Mouse (Mus musculus) right cerebral cortex, postnatal 25 days (tissue): ENCODE results near the gene Usp31.

Source experiments
- DNase-seq: peaks from one replicate; pipeline ENCODE4 v3.0.0; 2022

The Usp31 gene

DNA sequence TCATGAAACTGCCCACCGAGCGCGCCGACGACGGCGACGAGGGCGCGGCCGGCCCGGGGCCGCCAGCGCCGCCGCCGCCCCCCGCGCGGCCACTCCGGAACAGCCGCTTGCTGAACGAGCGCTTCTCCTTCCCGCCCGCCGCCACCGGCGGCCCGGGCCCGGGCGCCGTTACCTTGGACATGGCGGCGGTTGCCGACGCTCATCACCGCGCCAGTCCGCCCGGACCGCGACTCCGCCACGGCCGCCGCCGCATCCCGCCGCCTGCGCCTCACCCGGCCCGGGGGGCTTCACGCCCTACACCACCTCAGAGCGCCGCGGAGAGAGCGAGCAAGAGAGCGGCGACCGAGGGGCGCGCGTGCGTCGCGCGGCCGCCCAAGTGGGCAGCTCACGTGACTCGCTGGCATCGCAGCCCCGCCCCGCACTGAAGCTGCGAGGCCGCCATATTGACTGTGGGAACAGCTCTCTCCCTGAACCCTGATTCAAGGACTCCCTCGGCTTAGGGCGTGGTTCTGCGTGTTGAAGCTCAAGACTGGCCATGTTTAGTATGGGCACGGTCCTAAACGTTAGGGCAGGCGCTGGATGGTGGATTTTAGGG, at the start of gene Usp31:
Gene Usp31 (minus strand): TSS at position 181 of the 595 bp plus-strand sequence.
- peak; percentile 95 for DNase-seq

DNA sequence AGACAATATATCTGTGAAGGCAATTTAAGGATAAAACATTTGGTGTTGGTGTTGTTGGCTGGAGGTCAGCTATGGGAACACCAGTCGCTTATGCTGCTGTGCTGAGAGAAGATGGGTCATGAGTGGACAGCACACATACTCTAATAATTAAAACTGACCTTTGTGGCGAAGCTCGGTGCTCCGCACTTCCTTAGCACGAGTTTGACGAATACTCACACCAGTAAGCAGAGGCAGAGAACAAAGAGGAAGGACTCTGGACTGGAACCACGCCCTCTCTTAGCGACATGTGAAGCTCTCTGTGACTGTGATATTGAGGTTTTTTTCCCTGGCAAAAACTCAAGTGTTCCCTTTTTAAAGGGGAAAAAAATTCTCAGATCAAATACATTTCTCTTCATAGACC, 47.7 kb upstream of the Usp31 start:
- DNase-seq: no peak

DNA sequence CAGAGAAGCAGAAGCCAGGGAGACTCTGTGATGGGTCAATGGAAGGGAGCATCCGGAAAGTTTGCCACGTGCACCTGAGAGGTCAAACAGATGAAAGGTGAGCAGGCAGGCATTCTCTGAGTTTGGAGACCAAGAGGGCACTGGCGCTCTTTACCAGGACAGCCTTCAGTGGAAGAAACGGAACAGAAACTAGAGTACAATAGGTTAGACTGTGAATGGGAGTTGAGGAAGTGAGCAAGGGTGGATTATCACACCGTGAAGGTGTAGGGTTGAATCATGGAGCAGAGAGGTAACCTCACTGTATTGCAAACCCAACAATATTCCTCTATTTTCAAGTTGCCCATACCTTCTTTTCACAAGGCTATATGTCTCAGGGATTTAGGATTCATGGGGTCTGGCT, 43.2 kb upstream of the Usp31 start:
- DNase-seq: no peak

DNA sequence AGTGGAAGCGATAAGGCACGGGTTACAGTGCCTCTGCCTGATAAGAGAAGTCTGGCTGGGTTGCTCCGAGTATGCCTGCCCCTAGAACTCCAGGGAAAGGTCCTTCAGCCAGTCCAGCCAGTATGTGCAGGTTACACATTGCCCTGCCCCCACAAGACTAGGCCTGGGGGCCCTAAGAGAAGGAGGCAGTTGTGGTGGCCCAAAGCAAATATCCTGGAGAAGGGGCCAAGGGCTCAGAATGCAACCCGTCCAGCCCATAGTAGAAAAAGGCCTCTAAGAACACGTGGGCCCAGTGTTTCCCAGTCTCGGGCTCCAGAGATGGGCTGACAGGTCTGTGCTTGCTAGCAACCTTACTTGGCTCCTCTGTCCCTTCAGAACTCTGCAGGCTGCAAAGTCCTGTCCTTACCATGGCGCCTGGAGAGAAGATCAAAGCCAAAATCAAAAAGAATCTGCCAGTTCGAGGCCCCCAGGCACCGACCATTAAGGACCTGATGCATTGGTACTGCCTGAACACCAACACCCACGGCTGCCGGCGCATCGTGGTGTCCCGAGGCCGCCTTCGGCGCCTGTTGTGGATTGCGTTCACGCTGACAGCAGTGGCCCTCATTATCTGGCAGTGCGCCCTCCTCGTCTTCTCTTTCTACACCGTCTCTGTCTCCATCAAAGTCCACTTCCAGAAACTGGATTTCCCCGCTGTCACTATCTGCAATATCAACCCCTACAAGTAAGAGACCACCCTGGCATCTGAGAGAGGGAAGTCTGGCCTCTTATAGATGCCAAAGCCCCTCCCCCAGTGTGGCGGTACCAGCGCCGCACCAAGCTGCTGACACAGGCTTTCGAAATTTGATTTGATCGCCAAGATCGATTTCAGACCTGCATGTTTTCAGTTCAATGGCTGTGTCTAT, 30.7 kb upstream of the Usp31 start:
- DNase-seq: no peak

DNA sequence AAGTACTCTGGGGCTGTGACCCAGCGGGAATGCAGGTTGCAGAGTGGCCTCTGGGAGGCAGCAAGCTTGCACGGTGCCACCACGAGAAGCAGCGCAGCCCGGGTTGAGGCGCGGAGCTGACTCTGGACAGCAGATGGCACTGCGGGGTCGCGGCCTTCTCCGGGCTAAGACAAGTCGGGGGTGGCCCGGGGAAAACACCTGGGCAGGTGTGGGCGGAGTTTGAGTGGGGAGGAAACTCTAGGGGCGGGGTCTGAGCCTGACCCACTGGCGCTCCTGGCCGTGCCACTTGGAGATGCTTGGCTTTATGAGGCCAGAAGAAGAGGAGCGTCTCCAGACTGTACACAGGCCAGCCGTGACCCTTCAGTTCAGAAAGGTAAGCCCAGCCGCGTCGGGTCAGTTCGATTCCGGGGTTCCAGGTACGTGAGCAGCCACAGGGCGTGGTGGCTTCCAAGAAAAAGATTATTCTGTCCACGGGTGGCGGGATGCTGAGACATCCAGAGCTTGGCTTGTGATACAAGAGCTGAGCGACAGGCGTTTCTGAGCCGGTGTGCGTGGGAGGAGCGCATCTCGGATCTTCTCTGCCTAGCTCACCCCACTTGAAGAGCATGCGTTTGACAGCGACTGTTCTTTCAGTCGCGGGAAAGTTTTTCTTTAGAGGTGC, 27.2 kb upstream of the Usp31 start, which contains the start of gene Scnn1g:
Gene Scnn1g (plus strand): TSS at position 309 of the 661 bp plus-strand sequence.
- peak; percentile 85 for DNase-seq

DNA sequence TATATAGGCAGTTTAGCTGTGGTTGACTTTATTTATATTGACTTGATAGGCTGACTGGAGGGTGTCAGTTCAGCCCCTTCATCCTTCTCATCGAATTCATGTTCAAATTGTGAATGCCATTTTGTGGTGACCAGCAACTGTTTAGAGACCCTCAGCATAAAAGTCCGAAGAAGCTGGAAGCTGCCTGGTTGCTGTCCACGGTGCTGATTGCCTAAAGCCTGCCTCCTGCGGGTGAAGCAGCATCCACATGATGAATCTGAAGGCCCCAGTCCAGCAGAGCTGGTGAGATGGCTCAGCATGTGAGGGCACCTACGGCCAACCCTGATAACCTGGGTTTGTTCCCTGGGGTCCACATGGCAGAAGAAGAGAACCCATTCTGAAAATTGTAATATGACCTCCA, 23.2 kb upstream of the Usp31 start:
- no peak for DNase-seq

DNA sequence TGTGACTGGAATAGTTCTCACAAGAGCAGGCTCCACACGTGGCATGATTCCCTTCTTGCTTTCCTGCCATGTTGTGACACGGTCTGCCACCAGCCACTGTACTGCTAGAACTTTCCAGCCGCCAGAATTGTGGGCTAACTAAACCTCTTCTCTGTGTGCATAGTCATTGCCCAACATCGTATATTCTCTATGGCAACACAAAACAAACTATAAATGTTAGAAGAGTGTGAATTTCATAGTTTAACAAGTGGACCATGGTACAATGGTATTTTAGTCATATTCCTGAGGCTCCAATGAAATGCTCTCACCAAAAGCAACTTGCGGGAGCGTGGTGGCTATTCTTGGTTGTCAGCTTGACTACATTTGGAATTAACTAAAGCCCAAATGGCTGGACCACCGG, 10.0 kb upstream of the Usp31 start:
- no peak for DNase-seq

DNA sequence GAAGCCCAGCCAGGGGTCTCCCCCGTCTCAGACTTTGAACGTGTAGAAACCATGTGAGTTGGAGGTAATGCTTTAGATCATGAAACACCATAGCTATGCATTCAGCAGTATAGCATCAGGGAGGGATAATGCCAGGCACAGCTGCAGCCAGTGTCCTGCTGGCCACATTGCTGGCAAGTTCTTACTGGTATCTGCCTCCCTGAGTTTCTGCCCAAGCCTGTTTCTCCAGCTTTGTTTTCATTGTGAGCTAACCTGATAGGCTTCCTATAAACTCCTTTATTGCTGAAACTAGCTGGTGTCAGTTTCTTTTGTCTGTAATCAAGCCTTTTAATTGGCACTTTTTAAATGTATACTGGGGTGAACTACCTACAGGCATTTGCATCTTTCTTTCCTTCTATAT, 4.1 kb upstream of the Usp31 start:
- no peak for DNase-seq

DNA sequence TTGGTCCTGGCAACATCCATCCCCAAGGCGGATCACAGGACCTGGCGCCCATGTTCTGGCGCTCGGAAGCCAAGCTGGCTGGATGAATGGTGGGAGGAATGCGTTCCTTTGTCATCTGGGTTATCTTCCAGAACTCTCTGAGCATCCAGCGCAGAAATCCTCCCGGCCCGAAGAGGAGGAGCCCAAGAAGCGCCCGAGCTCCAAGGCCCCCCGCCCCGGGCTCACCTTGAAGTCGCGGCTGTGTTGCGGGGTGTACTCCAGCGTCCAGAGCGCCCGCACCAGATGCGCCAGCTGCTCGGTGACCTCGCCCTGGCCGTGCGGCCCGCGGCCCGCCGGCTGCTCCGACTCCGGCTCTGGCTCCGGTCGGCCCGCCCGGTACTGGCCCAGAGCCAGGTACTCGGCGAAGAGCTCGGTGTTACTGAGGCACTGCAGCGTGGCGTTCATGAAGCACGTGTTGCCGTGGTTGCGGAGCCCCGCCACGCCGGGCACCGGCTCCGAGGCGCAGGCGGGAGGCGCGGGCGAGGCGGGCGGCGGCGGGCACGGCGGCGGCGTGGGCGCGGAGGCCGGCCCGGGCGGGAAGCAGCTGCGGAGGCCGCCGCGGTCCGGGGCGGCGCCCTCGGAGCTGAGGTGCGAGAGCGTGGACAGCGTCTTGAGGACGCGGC, 511 bp downstream of the Usp31 start:
- DNase-seq: peak; percentile 56

DNA sequence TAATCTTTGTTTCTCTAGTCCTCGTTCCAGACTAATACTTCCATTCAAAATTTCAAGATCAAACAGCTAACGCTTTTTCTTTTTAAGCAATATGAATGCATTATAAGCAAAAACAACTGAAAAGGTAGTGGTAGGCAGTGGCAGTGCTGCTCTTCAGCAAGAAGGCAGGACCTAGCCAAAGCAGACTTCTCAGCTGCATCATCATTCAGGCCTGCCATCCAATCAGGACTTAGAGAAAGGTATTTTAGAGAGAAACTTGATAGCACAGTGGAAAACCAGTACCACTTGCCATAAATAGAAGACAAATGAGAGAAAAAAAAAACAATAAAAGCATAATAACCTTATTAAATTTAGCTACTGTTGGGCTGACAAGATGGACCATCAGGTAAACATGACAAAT, 2.0 kb downstream of the Usp31 start:
- DNase-seq: no peak

DNA sequence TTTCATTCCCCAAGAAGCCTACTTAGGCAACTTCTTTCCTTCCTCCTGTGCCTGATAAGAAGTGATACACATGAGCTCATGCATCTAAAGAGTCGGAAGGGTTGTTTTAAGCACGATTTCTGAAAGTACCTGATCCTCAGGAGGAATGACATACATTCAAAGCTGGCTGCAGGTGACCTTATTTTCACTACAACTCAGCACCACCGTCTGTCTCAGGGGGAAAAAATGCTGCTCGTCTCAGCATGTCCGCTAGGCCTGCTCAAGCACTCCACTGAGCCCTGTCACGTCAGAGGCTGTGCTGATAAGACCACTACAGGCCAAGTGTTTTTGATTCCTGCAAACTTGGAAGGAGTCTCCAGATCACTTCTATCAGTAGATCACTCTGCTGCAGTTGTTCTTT, 5.1 kb downstream of the Usp31 start:
- no peak for DNase-seq

DNA sequence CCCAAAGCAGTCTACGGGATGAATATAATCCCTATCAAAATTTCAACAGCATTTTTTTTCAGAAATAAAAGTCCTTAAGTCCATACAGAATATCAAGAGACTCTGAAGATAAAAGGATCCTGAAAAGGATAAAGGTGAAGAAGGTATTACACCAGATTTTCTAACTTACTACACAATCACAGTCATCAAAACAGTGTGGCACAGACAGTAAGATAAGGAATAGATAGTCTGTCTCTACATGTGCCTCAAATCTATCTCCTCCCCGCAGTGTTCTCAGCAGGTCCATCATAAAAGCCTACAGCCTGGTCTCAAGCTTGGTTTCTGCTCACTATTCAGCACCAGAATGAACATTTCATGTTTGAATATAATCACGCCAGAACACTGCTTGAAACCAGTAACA, 6.6 kb downstream of the Usp31 start:
- DNase-seq: no peak

DNA sequence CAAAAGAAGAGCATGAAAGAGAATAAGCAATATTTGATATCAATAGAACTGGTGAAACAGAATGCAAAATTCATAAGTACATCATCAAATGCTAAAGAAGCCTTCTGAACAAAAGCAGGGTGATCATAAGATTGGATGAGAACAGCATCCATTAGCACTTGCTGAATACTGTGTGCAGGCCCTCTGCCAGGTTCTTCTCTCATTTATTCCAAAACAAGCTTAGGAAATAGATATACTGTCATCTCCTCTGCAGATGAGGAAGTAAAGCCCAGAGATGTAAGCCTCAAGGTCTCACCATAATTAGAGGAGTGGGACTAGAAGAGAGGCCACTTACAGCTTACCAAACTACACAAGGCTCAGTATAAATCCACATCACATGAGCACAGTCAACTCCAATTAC, 7.8 kb downstream of the Usp31 start:
- DNase-seq: no peak

DNA sequence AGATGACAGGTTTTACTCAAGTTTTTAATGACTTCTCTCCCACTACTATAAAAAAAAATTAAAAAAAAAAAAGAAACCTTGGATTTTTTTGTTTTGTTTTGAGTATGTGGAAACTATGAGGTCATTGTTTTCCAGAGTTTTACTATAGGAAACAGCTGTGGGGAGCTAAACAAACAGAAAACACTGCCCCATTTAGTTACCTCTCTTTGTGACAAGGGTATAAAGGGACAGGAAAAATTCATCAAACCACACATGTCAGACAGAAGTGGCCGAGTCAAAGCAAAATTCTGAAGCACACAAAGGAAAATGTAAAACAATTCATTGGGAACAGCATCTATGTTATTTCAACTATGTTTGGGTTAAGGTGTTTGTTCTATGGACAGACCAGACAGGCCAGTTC, 9.5 kb downstream of the Usp31 start:
- DNase-seq: no peak

DNA sequence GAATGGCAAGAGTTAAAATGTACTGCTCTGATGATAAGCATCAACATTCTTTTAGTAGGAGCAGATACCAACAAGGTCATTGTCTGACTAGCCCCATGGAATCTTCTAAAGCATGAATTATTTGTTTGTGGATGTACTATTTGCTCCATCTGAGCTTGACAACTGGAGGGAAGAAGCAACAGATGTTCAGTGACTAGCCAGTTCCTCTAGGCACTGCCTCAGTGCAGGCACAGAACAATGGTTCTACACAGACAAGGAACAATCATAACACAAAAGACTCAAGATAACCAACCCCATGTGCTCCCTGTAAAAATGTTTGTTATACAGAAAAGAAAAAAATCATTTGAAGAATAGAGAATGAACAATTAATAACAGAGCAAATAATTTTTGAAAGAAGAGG, 9.9 kb downstream of the Usp31 start:
- DNase-seq: no peak

DNA sequence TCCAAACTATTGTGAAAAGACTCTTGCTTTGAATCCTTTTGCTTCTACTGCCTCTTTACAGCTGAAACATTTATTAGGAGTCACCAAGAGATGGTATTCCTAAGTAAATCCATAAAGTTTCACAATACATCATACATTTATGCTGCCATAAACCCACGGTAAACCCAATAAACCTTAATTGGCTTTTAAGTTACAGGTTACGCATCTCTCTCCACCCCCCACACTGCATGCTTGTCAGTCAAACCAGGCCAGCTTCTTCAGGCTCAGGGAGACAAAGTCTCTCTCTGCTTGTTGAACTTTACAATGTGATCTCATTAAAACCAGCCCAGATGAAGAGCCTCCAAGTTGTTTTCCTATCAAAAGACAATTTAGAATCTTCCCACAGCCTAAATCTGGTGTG, 15.2 kb downstream of the Usp31 start:
- DNase-seq: no peak

DNA sequence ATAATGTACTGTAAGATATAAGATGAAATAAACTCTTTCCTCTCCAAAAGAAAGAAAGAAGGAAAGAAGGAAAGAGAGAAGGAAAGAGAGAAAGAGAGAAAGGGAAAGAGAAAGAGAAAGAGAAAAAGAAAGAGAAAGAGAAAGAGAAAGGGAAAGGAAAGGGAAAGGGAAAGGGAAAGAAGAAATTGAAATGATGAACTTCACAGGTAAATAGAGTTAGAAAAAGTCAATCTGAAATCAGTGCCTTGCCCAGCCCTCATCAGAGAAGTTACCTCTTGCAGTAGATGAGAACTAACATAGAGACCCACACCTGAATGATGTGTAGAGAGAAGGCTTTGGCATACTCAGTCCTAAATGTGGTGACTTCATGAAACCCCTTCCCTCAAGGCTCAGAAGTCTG, 17.7 kb downstream of the Usp31 start:
- no peak for DNase-seq

DNA sequence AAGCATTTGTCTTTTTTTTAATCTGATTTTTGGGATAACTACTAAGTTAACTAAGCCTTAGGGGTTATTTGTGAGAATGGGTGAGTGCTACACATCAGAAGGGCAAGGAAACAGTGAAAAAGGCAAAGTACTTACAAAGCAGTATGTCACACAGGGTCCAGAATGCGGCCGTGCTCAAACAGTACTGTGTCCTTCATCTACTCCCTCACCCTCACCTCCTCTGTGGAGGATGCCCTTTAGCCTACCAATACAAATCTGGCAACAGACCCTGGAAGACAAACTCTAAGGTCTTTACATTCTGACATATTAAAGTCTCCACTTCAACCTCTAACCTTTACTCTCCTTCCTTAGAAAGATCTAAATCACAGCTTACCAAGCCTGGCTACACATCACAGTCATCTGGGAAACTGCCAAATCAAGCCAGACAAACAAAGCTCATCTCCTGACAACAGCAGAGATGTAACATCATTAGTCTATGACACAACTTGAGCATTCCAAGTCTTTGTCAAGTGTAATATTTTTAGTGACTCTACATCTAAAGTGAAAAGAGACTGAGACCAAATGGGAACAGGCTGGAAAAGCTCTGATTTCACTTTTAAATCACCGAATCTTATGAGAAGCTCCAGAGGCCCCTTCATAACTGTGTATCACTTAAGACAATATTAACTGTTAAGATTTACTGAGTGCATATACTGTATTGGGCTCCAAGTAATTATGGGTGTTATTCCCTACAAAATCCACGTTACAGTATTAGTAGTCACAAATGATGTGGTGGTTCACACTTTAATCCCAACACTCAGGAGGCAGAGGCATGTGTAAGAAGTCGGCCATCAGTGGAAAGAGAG, 21.7 kb downstream of the Usp31 start:
- DNase-seq: no peak

DNA sequence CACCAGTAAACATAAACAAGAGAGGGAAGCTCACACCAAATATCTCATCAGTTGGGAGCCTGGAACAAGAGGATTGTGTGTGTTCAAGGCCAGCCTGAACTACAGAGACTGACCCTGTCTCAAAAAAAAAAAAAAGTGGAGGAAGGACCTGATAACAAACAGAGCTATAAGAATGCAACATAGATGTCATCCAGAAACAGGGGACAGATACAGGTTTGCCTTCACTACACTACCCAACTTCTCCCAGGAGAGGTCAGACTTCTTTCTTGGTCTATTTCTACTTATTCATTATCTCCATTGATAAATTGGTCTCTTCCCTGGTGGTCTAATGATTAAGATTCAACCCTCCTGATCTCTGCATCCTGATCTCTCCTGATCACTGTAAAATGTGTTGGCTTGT, 25.9 kb downstream of the Usp31 start:
- no peak for DNase-seq

DNA sequence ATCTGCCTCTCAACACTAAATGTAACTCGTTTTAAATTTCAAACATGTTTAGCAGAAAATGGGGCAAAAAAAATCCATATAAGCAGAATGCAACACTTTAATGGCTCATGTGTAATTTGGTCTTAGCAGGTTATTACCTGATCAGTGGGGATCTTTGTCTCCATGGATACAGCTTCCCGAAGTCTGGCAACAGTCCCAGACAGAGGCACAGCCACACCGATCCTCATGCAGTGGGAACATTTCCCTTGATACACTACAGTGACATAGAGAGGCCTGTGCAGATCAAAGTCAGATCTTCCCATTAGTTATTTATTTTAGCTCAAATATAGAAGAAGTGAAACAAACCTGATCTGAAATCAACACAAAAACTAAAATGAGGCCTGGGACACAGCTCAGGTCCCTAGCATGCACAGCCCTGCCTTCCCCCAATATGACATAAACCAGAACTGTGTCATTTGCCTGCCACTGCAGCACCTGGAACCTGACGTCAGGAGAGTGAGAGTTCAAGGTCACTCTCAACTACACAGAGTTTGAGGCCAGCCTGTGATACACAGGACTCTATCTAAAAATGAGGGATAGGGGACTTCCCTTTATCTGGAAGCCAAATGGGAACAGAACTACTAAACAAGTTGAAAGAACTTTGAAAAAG, 29.8 kb downstream of the Usp31 start:
- no peak for DNase-seq

DNA sequence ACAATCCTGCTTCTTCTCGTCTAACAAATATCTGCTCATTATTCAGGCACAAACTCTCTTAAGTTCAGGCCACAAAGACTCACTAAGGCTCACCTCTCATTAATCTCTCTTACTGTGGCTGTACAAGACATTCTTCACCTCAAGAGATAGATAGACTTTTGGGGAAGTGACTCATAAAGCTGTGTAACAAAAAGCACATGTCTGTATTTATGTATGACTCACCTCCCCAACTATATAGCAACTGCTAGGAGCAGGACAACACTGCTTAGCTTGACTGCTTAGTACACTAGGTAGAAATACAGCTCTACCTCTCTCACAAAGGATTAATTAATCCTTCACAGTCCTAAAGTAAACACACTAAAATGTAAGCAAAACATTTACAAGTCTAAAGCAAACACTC, 46.3 kb downstream of the Usp31 start:
- no peak for DNase-seq

DNA sequence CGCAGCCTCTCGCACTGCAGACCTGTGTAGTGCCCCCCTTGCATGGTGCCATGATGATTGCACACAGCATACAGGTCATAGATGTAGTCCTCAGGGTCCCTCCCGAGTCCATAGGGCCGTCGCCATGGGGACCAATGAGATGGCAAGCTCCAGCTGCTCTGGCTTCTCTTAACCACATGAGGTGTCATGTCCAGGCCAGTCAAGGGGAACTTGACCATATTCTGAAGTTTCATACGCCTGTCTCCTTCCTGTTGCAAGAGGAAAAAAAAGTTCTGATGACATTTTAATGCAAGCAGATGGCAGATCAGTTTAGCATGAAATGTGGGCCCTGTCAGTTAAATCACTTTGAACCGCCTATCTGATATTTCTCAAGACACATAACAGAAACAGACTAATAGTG, 48.2 kb downstream of the Usp31 start:
- DNase-seq: no peak
